Mouse (Mus musculus) erythroblast, embryonic 14.5 days (primary cell): ENCODE measurements around the gene Arhgef3.

Source experiments
- GATA1 ChIP-seq: IDR thresholded peaks from 2 replicates; pipeline ENCODE4 v1.6.1; 2012; ENCODE audit warnings: low read length, inconsistent platforms, mixed read lengths
- TAL1 ChIP-seq: IDR thresholded peaks from 3 replicates; pipeline ENCODE4 v1.6.1; 2012; ENCODE audit warnings: low read length, inconsistent platforms, mixed read lengths

DNA sequence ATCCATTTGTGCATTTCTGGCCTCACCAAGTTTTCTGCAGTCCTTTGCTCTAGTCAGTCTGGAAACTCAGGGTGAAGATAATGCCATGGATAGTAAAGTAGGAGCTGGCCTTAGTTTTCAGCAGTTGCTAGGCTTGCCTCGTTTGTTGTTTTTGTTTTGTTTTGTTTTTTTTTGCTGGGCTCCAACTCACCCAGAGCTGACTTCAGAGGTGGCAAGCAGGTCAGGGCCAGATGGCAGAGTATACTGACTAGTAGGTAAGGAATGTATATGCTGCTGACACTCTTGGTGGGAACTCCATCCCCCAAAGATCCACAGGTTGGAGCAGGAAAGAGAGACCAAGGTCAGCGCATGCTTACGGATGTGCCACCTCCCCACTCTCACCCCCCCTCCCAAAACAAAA, 44.6 kb upstream of the Arhgef3 start:
- no peak for TF ChIP-seq GATA1
- TF ChIP-seq TAL1, result no peak
